Mouse (Mus musculus) CH12F3 (cell line): ENCODE measurements around the gene Snd1.

Experiments
- in situ Hi-C: fragments of 300-500 bp; cut with MboI; formaldehyde crosslinking; loops from 2 replicates; pipeline ENCODE4 v1.14.3; 2020; ENCODE audit warnings: low sequenced_read_pairs

Snd1 gene

GRCm38 (mm10) chr6:28787133-28787532, 312.2 kb downstream of the Snd1 start:
- in situ Hi-C loops: no loop called here

- in situ Hi-C loops: no loop called here
These were observed 314.7 kb downstream of the Snd1 start for GRCm38 (mm10) chr6:28789685-28790084.

GRCm38 (mm10) chr6:28791183-28791582, 316.2 kb downstream of the Snd1 start:
- in situ Hi-C loops: no loop called here

GRCm38 (mm10) chr6:28791809-28792208, 316.9 kb downstream of the Snd1 start:
- in situ Hi-C loops: no loop called here

- in situ Hi-C loops: no loop called here
These were observed 320.4 kb downstream of the Snd1 start for GRCm38 (mm10) chr6:28795380-28795779.

- in situ Hi-C loops: no loop called here
These were observed 321.0 kb downstream of the Snd1 start for GRCm38 (mm10) chr6:28795792-28796515.

- in situ Hi-C loops: no loop called here
These were observed 324.9 kb downstream of the Snd1 start for GRCm38 (mm10) chr6:28799818-28800217.

- in situ Hi-C loops: no loop called here
These were observed 326.0 kb downstream of the Snd1 start for GRCm38 (mm10) chr6:28800976-28801375.

DNA sequence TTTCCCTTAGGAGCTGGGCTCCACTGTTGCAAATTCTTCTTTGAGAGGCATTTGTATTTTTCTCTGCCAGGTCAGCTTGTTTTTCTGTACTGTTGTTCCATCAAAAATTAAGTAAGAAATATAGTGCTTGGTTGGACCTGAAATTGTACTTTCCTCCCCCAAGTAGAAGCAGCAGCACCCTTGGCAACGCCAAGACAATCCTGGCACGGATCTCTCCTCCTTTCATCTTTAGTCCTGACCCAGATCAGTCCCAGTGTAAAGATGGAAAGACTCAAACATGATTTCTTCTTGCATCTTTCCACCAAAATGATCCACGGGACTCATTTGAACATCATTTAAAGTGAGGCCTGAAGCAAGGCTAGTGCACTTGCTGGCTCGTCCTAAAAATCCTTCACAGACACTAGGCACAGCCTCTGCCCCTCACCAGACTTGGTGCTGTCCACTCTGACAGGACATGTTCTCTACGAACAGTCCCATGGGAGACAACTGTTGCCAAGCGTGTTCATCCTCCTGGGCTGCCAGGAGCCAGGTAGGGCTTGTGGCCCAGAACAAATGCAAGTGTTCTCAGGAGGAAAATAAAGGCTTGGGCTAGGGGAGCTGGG, 328.8 kb downstream of the Snd1 start:
- in situ Hi-C loops: no loop called here

GRCm38 (mm10) chr6:28804751-28805150, 329.8 kb downstream of the Snd1 start:
- in situ Hi-C loops: no loop called here

GRCm38 (mm10) chr6:28813057-28813456, 338.1 kb downstream of the Snd1 start:
- in situ Hi-C loops: no loop called here

DNA sequence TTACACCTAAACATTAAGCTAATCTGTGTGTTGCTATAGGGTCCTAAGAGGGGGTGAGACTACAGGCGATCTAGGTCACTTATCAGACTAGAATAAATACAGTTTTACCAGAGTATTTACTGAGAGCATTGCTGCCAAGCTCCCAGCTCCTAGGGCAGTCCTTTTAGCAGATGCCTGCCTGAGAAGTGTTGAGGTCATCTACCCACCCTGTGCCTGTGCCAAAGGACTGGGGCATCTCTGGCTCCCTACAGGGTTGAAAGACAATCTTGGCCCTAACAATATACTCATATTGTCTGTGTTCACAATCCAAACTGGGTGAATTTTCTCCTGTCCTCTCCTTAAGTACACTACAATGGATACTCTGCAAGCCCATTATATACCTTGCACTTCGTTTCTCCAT, 340.0 kb downstream of the Snd1 start:
- in situ Hi-C loops: no loop called here

- in situ Hi-C loops: no loop called here
These were observed 342.1 kb downstream of the Snd1 start for GRCm38 (mm10) chr6:28817039-28817438.

GRCm38 (mm10) chr6:28819509-28820358, 344.8 kb downstream of the Snd1 start:
- in situ Hi-C loops: no loop called here

DNA sequence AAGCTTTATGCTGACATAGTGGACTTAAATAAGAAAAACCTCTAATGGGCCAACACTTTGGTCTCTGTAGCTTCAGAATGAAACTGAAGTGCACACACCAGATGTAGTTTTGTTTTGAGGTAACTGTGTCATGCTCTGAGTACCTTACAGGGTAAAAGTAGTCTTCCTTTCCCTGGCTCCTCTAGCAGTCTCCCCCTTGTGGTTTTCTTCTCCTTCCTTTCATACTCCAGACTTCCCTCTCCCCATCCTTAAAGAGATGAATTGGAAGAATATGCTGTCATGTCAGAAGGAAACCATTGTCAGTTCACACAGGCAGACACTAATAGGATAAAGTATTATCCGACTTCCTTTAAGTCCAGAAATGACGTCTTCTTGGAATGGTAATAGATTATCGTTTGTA, 347.4 kb downstream of the Snd1 start:
- in situ Hi-C loops: no loop called here

GRCm38 (mm10) chr6:28823375-28823774, 348.4 kb downstream of the Snd1 start:
- in situ Hi-C loops: no loop called here

GRCm38 (mm10) chr6:28823802-28824201, 348.9 kb downstream of the Snd1 start:
- in situ Hi-C loops: no loop called here

DNA sequence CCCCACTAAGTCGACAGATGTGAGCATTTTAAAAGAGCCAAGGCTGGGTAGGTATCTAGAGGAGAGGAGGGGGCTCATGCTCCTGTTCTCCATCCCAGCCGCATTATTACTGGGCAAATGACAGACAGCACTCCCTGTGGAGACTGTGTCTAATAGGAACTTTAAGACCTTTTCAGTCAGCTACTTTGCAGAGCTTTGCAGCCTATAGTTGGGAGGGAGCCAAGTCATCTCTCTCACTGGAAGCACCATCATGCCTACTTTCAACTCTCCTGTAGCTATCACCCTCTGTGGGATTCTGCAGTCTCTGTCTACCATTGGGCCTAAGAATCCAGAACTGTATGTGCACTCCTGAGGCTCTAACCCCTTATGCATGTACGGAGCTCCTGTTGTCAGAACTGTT, 351.0 kb downstream of the Snd1 start:
- in situ Hi-C loops: no loop called here

DNA sequence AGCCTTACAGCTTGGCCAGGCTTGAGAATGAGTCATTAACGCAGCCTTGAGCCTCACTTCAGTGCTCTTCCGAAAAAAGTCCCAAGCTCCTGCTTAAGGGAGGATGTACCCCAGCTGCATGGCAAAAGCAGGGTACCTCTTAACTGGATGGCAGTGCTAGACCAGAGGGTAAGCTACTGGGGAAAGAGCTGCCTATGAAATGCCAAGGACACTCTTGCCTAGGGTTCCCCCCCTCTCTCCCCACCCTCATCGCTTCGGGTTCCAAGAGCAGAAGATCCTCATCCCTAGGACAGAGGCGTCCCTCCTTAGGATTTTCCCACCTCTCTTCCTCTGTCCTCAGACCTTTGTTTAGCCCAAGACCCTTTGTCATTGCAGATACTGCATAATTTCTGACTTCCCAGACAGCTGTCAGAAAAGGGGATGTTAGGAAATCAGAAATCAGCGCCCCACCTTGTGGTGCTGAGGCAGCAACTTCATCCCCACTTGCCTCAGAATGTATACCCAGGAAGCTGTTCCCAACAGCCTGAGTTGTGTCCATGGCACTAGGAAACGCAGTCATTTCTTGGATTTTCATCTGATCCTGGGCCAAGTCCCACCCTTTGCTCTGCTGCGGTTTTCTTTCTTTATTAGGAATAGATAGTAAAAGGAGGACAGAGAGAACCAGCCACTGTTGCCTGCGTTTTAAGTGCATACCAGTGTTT, 351.9 kb downstream of the Snd1 start:
- in situ Hi-C loops: no loop called here

DNA sequence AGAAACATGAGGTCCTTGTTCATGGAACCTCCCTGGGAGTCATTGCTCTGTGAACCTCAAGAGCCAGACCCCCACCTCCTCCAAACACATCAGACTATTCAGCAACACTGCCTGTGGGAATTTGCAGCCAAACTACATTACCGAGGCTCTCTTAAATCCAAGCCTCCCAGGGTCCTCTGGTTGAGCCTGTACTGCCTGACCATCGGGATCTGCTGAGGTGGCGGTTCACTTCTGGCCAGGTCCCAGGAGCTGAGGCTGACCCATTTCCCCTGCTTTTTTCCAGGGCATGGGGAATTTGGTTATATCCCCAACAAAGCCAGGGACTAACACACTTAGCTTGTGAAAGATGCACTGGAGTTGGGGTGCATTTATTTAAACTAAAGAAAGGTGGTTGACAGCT, 352.6 kb downstream of the Snd1 start:
- in situ Hi-C loops: no loop called here

GRCm38 (mm10) chr6:28828593-28828992, 353.7 kb downstream of the Snd1 start:
- in situ Hi-C loops: no loop called here
